Mouse (Mus musculus): Measurements from ENCODE around the gene Herc1. TPM values are rescaled to one million over a fixed set of nuclear protein-coding genes. Genes with fewer than 3 reads are reported as not detected.
"Not testable (repeated sequence)": the region's sequence is repeated elsewhere in the genome, so short reads cannot be mapped to it uniquely, and the experiment has no call there.

Herc1 gene
- polyA plus RNA-seq, 1 experiment from 2014 or later: 18.5 TPM

DNA sequence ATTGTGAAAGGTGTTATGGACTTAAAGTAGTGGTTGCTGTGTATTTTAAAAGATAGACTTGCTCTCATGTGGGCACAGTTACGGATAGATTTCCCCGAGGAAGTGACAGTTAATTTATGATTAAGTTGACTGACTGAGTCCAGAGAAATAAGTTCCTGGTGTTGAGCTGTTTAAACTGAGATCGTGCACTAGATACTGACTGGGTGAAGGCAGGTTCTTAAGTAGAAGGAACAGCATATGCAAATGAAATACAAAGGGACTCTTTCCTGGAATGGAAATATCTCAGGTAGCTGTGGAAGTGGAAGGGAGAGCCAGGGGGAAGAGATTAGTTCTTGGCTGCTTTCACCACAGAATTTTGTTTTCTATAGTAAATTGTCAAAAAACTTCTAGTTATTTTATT lies 20.6 kb downstream of the Herc1 start:
- no peak overlapping the region for H3K27ac ChIP-seq (ENCODE audit: low read length)
- no peaks in the 10 kb centered on the region for H3K4me1 ChIP-seq (ENCODE audit: insufficient read depth, low read length)
- H3K36me3 ChIP-seq (ENCODE audit: insufficient read depth, low read length): peaks cover 15% of the 10 kb centered on the region
- whole genome bisulfite sequencing: 31% methylated on average over 3 of the region's 3 CpGs
- H3K9ac ChIP-seq (replicated peaks; ENCODE audit: low read length): no peak overlapping the region
- no peaks in the 10 kb centered on the region for H3K9me3 ChIP-seq (ENCODE audit: low read length)
- H3K27me3 ChIP-seq (ENCODE audit: insufficient read depth, low read length): no peaks in the 10 kb centered on the region
- no peak overlapping the region for H3K4me2 ChIP-seq (replicated peaks; ENCODE audit: low read depth, low read length)
- no peak for ATAC-seq (ENCODE audit: low FRiP score, low TSS enrichment)
- no peak overlapping the region for H3K4me3 ChIP-seq (ENCODE audit: low read length)

DNA sequence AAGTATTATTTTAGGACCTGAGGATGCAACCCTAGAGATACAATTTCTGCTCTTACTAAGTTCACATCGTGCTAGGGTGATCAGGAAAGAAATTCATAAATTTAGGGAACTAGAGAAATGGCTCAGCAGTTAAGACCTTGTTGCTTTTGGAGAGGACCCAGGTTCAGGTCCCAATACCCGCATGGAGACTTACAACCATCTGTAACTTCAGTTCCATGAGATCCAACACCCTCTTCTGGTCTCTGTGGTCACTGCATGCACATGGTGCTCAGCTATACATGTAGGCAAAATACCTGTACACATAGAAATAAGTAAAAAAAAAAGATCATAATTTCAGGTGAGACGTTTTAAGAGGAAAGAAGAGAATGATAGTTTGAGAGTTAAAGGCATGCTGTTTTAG lies 23.2 kb downstream of the Herc1 start:
- no peaks in the 10 kb centered on the region for H3K9me3 ChIP-seq (ENCODE audit: low read length)
- H3K4me3 ChIP-seq (ENCODE audit: low read length): no peak overlapping the region
- no peaks in the 10 kb centered on the region for H3K4me1 ChIP-seq (ENCODE audit: insufficient read depth, low read length)
- ATAC-seq (ENCODE audit: low FRiP score, low TSS enrichment): no peak
- WGBS: 94% methylated on average over 3 of the region's 3 CpGs
- H3K27ac ChIP-seq (ENCODE audit: low read length): no peak overlapping the region
- no peak overlapping the region for H3K9ac ChIP-seq (replicated peaks; ENCODE audit: low read length)
- H3K4me2 ChIP-seq (replicated peaks; ENCODE audit: low read depth, low read length): no peak overlapping the region
- H3K36me3 ChIP-seq (ENCODE audit: insufficient read depth, low read length): peaks cover 15% of the 10 kb centered on the region
- no peaks in the 10 kb centered on the region for H3K27me3 ChIP-seq (ENCODE audit: insufficient read depth, low read length)

DNA sequence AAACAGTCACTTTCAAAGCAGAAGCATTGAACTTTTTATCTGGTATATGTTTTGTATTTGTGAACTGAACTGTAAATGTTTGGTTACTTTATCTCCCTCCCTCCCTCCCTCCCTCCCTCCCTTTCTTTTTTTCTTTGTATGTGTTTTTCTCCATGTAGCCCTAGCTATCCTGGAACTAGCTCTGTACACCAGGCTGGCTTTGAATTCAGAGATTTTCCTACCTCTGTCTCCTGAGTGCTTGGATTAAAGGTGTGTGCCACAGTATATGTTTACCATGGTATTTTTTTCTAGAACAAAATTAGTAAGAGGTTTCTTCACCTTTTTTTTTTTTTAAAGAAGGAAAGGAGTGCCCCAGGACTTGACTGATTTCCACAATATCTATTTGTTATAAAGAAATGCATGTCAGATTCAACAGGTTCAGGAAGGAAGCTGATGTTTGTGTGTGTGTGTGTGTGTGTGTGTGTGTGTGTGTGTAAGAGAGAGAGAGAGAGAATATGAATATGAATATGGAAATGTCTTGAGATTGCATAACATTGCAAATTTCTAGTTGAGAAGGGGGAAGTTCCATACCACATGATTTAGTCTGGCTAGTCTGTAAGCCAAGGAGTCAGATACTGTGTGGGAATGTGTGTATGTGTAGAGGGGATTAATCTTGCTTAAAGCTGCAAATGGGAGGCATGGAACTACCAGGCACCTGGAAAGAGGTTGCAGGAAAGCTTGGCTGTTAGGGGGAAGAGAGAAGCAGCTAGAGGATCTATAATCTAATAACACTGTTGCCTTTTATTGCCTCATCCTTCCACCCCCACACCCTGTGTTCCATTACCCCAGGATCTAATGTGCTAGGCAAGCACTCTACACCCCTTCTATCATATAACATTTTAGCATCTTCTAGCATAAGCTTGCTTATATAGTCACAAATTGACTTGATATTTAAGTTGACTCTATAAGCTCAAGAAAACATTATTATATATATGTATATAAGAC lies 24.5 kb downstream of the Herc1 start:
- Histone ChIP-seq H3K27me3 (ENCODE audit: insufficient read depth, low read length) (no peaks in the 10 kb centered on the region), H3K36me3 (ENCODE audit: insufficient read depth, low read length) (peaks cover 15% of the 10 kb centered on the region), H3K4me3 (ENCODE audit: low read length) (no peak overlapping the region), H3K4me1 (ENCODE audit: insufficient read depth, low read length) (no peaks in the 10 kb centered on the region), H3K9ac (replicated peaks; ENCODE audit: low read length) (no peak overlapping the region), H3K4me2 (replicated peaks; ENCODE audit: low read depth, low read length) (no peak overlapping the region), H3K27ac (ENCODE audit: low read length) (no peak overlapping the region), H3K9me3 (ENCODE audit: low read length) (no peaks in the 10 kb centered on the region)
- ATAC-seq (ENCODE audit: low FRiP score, low TSS enrichment): no peak

DNA sequence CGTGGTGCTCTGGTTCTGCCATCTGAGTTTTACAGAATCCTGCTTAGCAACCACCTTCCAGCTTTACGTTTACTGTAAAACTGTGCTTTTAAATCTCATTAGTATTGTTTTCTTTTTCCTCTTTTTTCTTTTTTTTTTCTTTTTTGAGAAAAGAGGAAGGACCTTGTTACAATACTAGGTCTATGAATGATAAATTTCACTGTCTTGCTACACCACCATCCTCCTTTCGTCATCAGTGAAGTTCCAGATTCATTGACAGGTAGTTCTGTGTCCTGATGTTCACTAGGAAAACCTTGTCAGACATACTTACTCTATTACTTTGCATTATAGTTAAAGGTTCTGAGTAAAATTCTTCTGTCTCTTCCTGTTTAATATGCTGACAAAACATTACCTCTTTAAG lies 33.2 kb downstream of the Herc1 start:
- Histone ChIP-seq H3K27me3 (ENCODE audit: insufficient read depth, low read length) (no peaks in the 10 kb centered on the region), H3K36me3 (ENCODE audit: insufficient read depth, low read length) (0 out of 2 replicates have a peak, but pooled peaks cover 8% of the 10 kb centered on the region), H3K9me3 (ENCODE audit: low read length) (no peaks in the 10 kb centered on the region), H3K9ac (replicated peaks; ENCODE audit: low read length) (no peak overlapping the region), H3K4me1 (ENCODE audit: insufficient read depth, low read length) (no peaks in the 10 kb centered on the region), H3K27ac (ENCODE audit: low read length) (no peak overlapping the region), H3K4me3 (ENCODE audit: low read length) (no peak overlapping the region), H3K4me2 (replicated peaks; ENCODE audit: low read depth, low read length) (no peak overlapping the region)
- no peak for ATAC-seq (ENCODE audit: low FRiP score, low TSS enrichment)
- WGBS: 88% methylated on average over 3 of the region's 3 CpGs

DNA sequence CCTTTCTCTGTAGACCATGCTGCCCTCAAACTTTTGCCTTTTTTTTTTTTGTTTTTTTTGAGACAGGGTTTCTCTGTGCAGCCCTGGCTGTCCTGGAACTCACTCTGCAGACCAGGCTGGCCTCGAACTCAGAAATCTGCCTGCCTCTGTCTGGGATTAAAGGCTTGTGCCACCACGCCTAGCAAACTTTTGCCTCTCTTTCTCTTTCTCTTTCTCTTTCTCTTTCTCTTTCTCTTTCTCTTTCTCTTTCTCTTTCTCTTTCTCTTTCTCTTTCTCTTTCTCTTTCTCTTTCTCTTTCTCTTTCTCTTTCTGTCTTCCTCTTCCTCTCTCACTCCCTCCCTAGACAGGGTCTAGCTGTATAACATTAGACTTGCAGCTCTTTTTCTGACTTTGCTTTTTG lies 40.1 kb downstream of the Herc1 start:
- not testable (repeated sequence) for ATAC-seq (ENCODE audit: low FRiP score, low TSS enrichment)

DNA sequence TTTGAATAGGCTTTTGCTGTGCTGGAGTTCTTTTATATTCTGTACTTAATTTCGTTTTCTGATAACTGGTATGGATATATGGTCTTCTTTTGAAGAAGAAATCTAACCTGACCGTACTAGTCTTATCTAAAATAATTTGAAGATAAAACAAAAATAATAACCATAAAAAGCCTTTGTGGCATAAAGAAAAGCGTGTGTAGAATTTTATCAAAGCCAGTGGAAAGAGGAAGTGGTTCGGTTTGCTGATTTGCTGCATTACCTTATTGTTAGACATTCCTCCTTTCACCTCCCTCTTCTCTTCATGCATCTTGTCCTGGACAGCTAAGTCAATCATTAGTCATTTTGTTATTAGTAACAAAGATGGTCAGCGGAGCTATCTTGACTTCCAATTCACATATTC lies 43.1 kb downstream of the Herc1 start:
- H3K27me3 ChIP-seq (ENCODE audit: insufficient read depth, low read length): no peaks in the 10 kb centered on the region
- H3K4me3 ChIP-seq (ENCODE audit: low read length): no peak overlapping the region
- H3K9me3 ChIP-seq (ENCODE audit: low read length): no peaks in the 10 kb centered on the region
- no peak overlapping the region for H3K27ac ChIP-seq (ENCODE audit: low read length)
- ATAC-seq (ENCODE audit: low FRiP score, low TSS enrichment): no peak
- no peaks in the 10 kb centered on the region for H3K4me1 ChIP-seq (ENCODE audit: insufficient read depth, low read length)
- peaks cover 14% of the 10 kb centered on the region for H3K36me3 ChIP-seq (ENCODE audit: insufficient read depth, low read length)
- WGBS: 92% methylated on average over 5 of the region's 5 CpGs
- H3K4me2 ChIP-seq (replicated peaks; ENCODE audit: low read depth, low read length): no peak overlapping the region
- H3K9ac ChIP-seq (replicated peaks; ENCODE audit: low read length): no peak overlapping the region

More for the DNA sequence above, 40.1 kb downstream of the Herc1 start:
- not testable (repeated sequence) for H3K4me2 ChIP-seq (replicated peaks; ENCODE audit: low read depth, low read length); H3K27me3 ChIP-seq (ENCODE audit: insufficient read depth, low read length); H3K4me1 ChIP-seq (ENCODE audit: insufficient read depth, low read length); H3K27ac ChIP-seq (ENCODE audit: low read length); H3K9me3 ChIP-seq (ENCODE audit: low read length); H3K4me3 ChIP-seq (ENCODE audit: low read length); H3K9ac ChIP-seq (replicated peaks; ENCODE audit: low read length)
- H3K36me3 ChIP-seq (ENCODE audit: insufficient read depth, low read length): peaks cover 11% of the 10 kb centered on the region; the same call in 1 of the 2 replicates
- 97% methylated on average over 2 of the region's 2 CpGs for WGBS

DNA sequence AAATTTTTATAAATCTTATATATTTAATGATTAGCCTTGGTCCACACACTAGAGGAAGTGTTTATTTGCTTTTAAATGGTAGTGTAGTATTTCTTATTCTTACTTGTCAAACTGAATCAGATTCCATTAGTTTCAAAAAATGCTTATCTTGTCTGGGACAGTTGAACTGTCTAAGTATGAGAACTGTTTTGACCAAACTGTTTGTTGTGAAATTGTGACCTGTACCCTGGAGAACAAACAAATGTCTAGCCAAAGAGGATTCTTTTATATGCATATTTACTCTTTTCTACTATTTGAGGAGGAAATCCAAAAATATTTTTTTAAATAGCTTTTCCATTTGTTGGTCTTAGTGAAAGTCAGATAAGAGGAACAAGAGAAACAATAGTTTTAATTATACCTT lies 73.2 kb downstream of the Herc1 start:
- H3K4me1 ChIP-seq (ENCODE audit: insufficient read depth, low read length): no peaks in the 10 kb centered on the region
- no peak overlapping the region for H3K4me2 ChIP-seq (replicated peaks; ENCODE audit: low read depth, low read length)
- H3K9me3 ChIP-seq (ENCODE audit: low read length): no peaks in the 10 kb centered on the region
- no peaks in the 10 kb centered on the region for H3K27me3 ChIP-seq (ENCODE audit: insufficient read depth, low read length)
- H3K4me3 ChIP-seq (ENCODE audit: low read length): no peak overlapping the region
- peaks cover 5% of the 10 kb centered on the region for H3K36me3 ChIP-seq (ENCODE audit: insufficient read depth, low read length)
- ATAC-seq (ENCODE audit: low FRiP score, low TSS enrichment): no peak
- no peak overlapping the region for H3K9ac ChIP-seq (replicated peaks; ENCODE audit: low read length)
- no peak overlapping the region for H3K27ac ChIP-seq (ENCODE audit: low read length)

DNA sequence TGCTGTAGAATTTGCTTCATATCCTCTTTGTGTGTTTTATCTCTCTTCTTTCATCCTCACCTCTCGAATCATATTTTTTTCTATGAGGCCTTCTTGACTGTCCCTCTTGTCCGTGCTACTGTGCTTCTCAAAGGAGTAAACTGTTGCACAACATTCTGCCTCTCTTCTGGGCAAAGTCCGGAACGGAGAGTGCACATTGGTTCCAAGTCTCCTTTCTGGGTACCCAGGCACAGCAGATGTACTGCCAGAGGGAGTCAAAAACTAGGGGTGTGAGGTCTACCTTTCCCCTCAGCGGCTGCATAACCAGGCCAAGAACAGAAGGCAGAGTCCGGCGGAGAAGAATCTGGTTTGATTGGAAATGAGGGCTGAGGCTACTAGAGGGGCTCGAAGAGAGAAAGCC lies 89.8 kb downstream of the Herc1 start:
- no peak for ATAC-seq (ENCODE audit: low FRiP score, low TSS enrichment)
- H3K36me3 ChIP-seq (ENCODE audit: insufficient read depth, low read length): peaks cover 15% of the 10 kb centered on the region; the same call in 1 of the 2 replicates
- H3K4me1 ChIP-seq (ENCODE audit: insufficient read depth, low read length): no peaks in the 10 kb centered on the region
- no peak overlapping the region for H3K4me3 ChIP-seq (ENCODE audit: low read length)
- no peaks in the 10 kb centered on the region for H3K27me3 ChIP-seq (ENCODE audit: insufficient read depth, low read length)
- no peak overlapping the region for H3K27ac ChIP-seq (ENCODE audit: low read length)
- H3K9ac ChIP-seq (replicated peaks; ENCODE audit: low read length): no peak overlapping the region
- no peak overlapping the region for H3K4me2 ChIP-seq (replicated peaks; ENCODE audit: low read depth, low read length)
- H3K9me3 ChIP-seq (ENCODE audit: low read length): no peaks in the 10 kb centered on the region
- 95% methylated on average over 8 of the region's 8 CpGs for WGBS

DNA sequence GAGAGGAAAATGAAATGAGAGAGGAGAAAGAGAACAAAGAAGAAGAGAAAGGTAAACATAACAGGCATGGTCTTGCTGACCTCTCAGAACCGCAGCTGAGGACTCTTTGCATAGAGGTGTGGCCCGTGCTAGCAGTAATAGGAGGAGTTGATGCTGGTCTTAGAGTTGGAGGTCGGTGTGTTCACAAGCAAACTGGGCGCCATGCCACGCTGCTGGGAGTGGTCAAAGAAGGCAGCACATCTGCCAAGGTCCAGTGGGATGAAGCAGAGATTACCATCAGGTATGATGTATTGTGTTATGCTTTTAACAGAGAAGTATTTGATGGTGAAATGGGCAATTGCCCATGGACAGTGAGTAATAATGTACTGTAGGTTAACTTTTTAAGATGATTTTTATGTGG lies 98.0 kb downstream of the Herc1 start:
- no peak for ATAC-seq (ENCODE audit: low FRiP score, low TSS enrichment)
- peaks cover 16% of the 10 kb centered on the region for H3K36me3 ChIP-seq (ENCODE audit: insufficient read depth, low read length)
- no peak overlapping the region for H3K4me3 ChIP-seq (ENCODE audit: low read length)
- H3K27ac ChIP-seq (ENCODE audit: low read length): no peak overlapping the region
- H3K9me3 ChIP-seq (ENCODE audit: low read length): no peaks in the 10 kb centered on the region
- no peak overlapping the region for H3K4me2 ChIP-seq (replicated peaks; ENCODE audit: low read depth, low read length)
- H3K27me3 ChIP-seq (ENCODE audit: insufficient read depth, low read length): no peaks in the 10 kb centered on the region
- WGBS: 81% methylated on average over 5 of the region's 5 CpGs
- no peak overlapping the region for H3K9ac ChIP-seq (replicated peaks; ENCODE audit: low read length)
- H3K4me1 ChIP-seq (ENCODE audit: insufficient read depth, low read length): no peaks in the 10 kb centered on the region

DNA sequence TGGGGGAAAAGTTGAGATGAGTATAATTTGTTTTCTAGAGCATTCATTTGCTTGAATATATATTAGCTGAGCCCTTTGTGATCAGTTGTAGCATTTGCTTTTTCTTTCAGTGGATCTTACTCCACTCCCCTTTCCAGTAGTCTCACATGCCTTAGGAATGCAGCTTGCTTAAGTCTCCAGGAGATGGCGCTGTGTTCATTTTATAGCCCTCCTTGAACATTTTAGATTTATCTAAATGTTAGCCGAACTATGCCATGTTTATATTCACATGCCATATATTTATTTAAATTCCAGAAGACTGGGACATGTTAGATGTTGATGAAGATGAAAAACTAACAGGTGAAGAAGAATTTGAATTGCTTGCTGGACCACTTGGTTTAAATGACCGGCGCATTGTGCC lies 114.8 kb downstream of the Herc1 start:
- ATAC-seq (ENCODE audit: low FRiP score, low TSS enrichment): no peak
- Histone ChIP-seq H3K27me3 (ENCODE audit: insufficient read depth, low read length) (no peaks in the 10 kb centered on the region), H3K27ac (ENCODE audit: low read length) (no peak overlapping the region), H3K4me3 (ENCODE audit: low read length) (no peak overlapping the region), H3K9me3 (ENCODE audit: low read length) (no peaks in the 10 kb centered on the region), H3K9ac (replicated peaks; ENCODE audit: low read length) (no peak overlapping the region), H3K4me2 (replicated peaks; ENCODE audit: low read depth, low read length) (no peak overlapping the region), H3K4me1 (ENCODE audit: insufficient read depth, low read length) (no peaks in the 10 kb centered on the region), H3K36me3 (ENCODE audit: insufficient read depth, low read length) (peaks cover 27% of the 10 kb centered on the region)
- 62% methylated on average over 4 of the region's 4 CpGs for WGBS

Measured in kidney, embryonic 16.5 days (tissue).